Mouse (Mus musculus) heart, postnatal 14 days (tissue): Measurements from ENCODE around the gene Dagla. TPM values are rescaled to one million over a fixed set of nuclear protein-coding genes. Genes with fewer than 3 reads are reported as not detected.

ENCODE experiments used
- DNase-seq, 2 experiments: peaks; one replicate each; pipeline ENCODE4 v3.0.0; 2021 to 2022
- intact Hi-C: fragments of 180-260 bp; cut with DNase I; formaldehyde crosslinking; loops from one replicate; pipeline ENCODE4 v1.15.1; 2025
- total RNA-seq, 2 experiments: library from RNA; stranded (reverse); gene quantifications; 2 replicates each; pipeline ENCODE4 v1.2.3; 2021

Dagla gene
- total RNA-seq, 2 experiments from 2014 or later: 3.0 to 3.5 TPM

- DNase-seq: no peak
- intact Hi-C loops: no loop called here
These were observed 57.5 kb downstream of the Dagla start for GRCm38 (mm10) chr19:10247165-10247564.

- intact Hi-C loops: no loop called here
- DNase-seq: peak; percentile 45 to 64
These were observed 60.5 kb downstream of the Dagla start for GRCm38 (mm10) chr19:10244183-10244582.

GRCm38 (mm10) chr19:10242916-10243315, 61.8 kb downstream of the Dagla start:
- intact Hi-C loops: no loop called here
- DNase-seq: no peak

- intact Hi-C loops: loop anchor here (2.0 kb wide), 1 partner anchor 22 kb away; no protein-coding TSS in a partner anchor
- peak; percentile 87 to 90 for DNase-seq
These were observed 63.9 kb downstream of the Dagla start, which contains the start of gene Myrf for GRCm38 (mm10) chr19:10240654-10241305. Gene Myrf, minus strand, starts transcription at chr19:10240748.

- DNase-seq: no peak
These were observed 64.6 kb downstream of the Dagla start for GRCm38 (mm10) chr19:10239975-10240653.

GRCm38 (mm10) chr19:10239419-10239818, 65.3 kb downstream of the Dagla start:
- intact Hi-C loops: no loop called here
- DNase-seq: no peak

More at GRCm38 (mm10) chr19:10239975-10240653, 64.6 kb downstream of the Dagla start:
- intact Hi-C loops: loop anchor here (2.0 kb wide), 1 partner anchor 21 kb away; no protein-coding TSS in a partner anchor

GRCm38 (mm10) chr19:10238477-10238876, 66.2 kb downstream of the Dagla start:
- peak in 1 of 2 experiments; percentile 15 for DNase-seq
- intact Hi-C loops: no loop called here

GRCm38 (mm10) chr19:10235784-10236565, 68.7 kb downstream of the Dagla start:
- DNase-seq: no peak
- intact Hi-C loops: no loop called here

- intact Hi-C loops: no loop called here
- no peak for DNase-seq
These were observed 72.2 kb downstream of the Dagla start for GRCm38 (mm10) chr19:10232327-10233017.

GRCm38 (mm10) chr19:10231871-10232270, 72.8 kb downstream of the Dagla start:
- DNase-seq: no peak
- intact Hi-C loops: no loop called here

- DNase-seq: no peak
- intact Hi-C loops: no loop called here
These were observed 73.7 kb downstream of the Dagla start for GRCm38 (mm10) chr19:10231016-10231415.

- no peak for DNase-seq
- intact Hi-C loops: no loop called here
These were observed 78.9 kb downstream of the Dagla start for GRCm38 (mm10) chr19:10225767-10226166.

GRCm38 (mm10) chr19:10224637-10225453, 79.8 kb downstream of the Dagla start:
- intact Hi-C loops: no loop called here
- no peak for DNase-seq

GRCm38 (mm10) chr19:10223561-10223960, 81.1 kb downstream of the Dagla start:
- DNase-seq: no peak
- intact Hi-C loops: no loop called here

- no peak for DNase-seq
- intact Hi-C loops: no loop called here
These were observed 82.0 kb downstream of the Dagla start for GRCm38 (mm10) chr19:10222656-10223055.

GRCm38 (mm10) chr19:10221585-10221984, 83.1 kb downstream of the Dagla start:
- no peak for DNase-seq
- intact Hi-C loops: no loop called here

- DNase-seq: no peak
- intact Hi-C loops: loop anchor here (2.0 kb wide), 1 partner anchor 21 kb away; the partner anchor contains the start of gene Myrf
These were observed 85.1 kb downstream of the Dagla start for GRCm38 (mm10) chr19:10219593-10219992.

GRCm38 (mm10) chr19:10219108-10219507, 85.6 kb downstream of the Dagla start:
- DNase-seq: peak; percentile 37 to 67
- intact Hi-C loops: loop anchor here (2.0 kb wide), 1 partner anchor 22 kb away; the partner anchor contains the start of gene Myrf

- intact Hi-C loops: no loop called here
- DNase-seq: no peak
These were observed 88.6 kb downstream of the Dagla start for GRCm38 (mm10) chr19:10216101-10216500.
